Mouse (Mus musculus) ES-Bruce4 (cell line): ENCODE measurements around the gene Smg9. TPM values are rescaled to one million over a fixed set of nuclear protein-coding genes. Genes with fewer than 3 reads are reported as not detected.

Source experiments
- H3K27ac ChIP-seq: 2 replicates; pipeline ENCODE4 v1.5.1; 2012; ENCODE audit warnings: low read length, inconsistent platforms; ENCODE audit not compliant: insufficient read depth
- H3K27me3 ChIP-seq: 2 replicates; pipeline ENCODE4 v1.6.1; 2012; ENCODE audit warnings: mild to moderate bottlenecking, low read length, inconsistent platforms; ENCODE audit not compliant: control insufficient read depth, poor library complexity, insufficient read depth, severe bottlenecking
- H3K36me3 ChIP-seq: 2 replicates; pipeline ENCODE4 v1.6.1; 2012; ENCODE audit warnings: inconsistent platforms, mild to moderate bottlenecking, low read length, moderate library complexity; ENCODE audit not compliant: control insufficient read depth, poor library complexity, insufficient read depth, severe bottlenecking
- H3K4me1 ChIP-seq: one replicate; pipeline ENCODE4 v1.8.1; 2011; ENCODE audit warnings: low read length; ENCODE audit not compliant: control insufficient read depth, insufficient read depth
- H3K4me3 ChIP-seq: 2 replicates; pipeline ENCODE4 v1.5.1; 2011; ENCODE audit warnings: low read depth, mild to moderate bottlenecking, low read length
- H3K9ac ChIP-seq: 2 replicates; pipeline ENCODE4 v1.6.1; 2012; ENCODE audit warnings: low read depth, mild to moderate bottlenecking, inconsistent platforms; ENCODE audit not compliant: poor library complexity, severe bottlenecking
- H3K9me3 ChIP-seq: replicated peaks from 2 replicates; pipeline ENCODE4 v1.6.1; 2012; ENCODE audit warnings: mild to moderate bottlenecking, low read length, inconsistent platforms; ENCODE audit not compliant: control insufficient read depth, poor library complexity, insufficient read depth, severe bottlenecking
- CTCF ChIP-seq: IDR thresholded peaks from one replicate; pipeline ENCODE4 v1.8.1; 2011; ENCODE audit warnings: low read depth, low read length
- EP300 ChIP-seq: IDR thresholded peaks from 2 replicates; pipeline ENCODE4 v1.6.1; 2011; ENCODE audit warnings: low read depth, low read length; ENCODE audit not compliant: insufficient read depth
- POLR2A ChIP-seq: IDR thresholded peaks from one replicate; pipeline ENCODE4 v1.8.1; 2011; ENCODE audit warnings: low read length; ENCODE audit not compliant: insufficient read depth
- polyA plus RNA-seq: library from polyadenylated mRNA; stranded (reverse); fragments of >200 nt; gene quantifications from 2 replicates; pipeline ENCODE4 v1.2.4, GENCODE M21; 2011; ENCODE audit warnings: low read depth; ENCODE audit not compliant: missing spikeins, insufficient read depth, insufficient read length

The Smg9 gene
- polyA plus RNA-seq, 1 experiment, result 25.5 TPM

DNA sequence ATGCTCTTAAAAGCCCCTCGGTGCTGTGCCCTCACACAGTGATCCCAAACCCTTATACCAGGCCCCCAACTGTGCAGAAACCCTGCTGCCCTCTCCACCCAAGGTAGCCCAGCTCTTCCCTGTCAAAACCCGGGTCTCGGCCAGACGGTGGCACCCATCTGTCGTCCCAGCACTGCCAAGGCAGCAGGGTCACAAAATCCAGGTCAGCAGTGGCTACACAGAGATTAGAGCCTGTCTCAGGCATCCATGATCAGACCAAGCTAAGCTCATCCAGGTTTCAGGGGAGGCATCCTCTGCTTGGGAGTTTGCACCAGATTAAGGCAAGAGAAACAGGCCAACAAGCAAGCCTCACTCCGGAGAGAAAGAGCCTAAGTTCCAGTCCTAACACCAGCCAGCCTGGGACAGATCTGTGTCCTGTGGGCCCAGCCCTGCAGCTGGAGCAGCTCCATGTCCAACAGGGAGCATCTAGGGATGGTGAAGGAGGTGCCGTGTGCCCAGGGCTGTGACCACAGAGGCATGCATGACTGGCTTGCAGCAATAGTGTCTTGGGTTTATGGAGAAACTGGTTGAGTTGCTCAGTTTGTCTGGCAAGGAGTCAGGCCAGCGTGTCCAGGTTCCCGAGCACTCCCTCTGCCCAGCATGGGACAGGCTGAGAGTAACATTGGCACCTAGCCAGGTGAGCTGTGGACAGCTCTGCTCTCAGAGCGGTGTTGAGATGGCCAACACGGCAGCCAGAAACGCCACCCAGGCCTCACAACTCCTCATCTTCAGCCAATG, 24.7 kb downstream of the Smg9 start:
- no peaks in the 10 kb centered on the region for H3K4me1 ChIP-seq
- no peak overlapping the region for H3K4me3 ChIP-seq
- no peaks in the 10 kb centered on the region for H3K27me3 ChIP-seq
- no peak overlapping the region for H3K27ac ChIP-seq
- H3K36me3 ChIP-seq, result 0 out of 2 replicates have a peak, but pooled peaks cover 3% of the 10 kb centered on the region
- no peak for TF ChIP-seq POLR2A
- TF ChIP-seq EP300, result no peak
- TF ChIP-seq CTCF, result no peak
- H3K9ac ChIP-seq, result no peak overlapping the region
- H3K9me3 ChIP-seq, result no peaks in the 10 kb centered on the region

DNA sequence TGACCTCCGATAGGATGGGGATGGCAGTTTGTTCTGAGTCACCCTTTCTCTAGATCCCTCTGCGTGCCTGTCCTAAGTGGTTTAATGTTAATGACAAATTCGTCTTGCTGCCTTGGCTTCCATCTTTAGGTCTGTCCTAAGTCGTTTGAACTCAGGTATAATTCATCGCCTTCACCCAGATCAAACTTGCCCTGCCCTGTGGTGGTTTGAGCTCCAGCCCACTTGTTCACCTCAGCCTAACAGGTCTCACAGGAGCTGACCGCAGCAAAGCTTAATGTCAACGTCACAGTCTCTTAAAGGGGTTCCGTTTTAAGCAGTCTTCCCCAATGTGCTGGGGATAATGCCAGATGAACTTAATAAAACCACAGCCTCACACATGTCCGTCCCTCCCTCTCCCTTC, 26.5 kb downstream of the Smg9 start:
- H3K27ac ChIP-seq, result no peak overlapping the region
- H3K27me3 ChIP-seq, result no peaks in the 10 kb centered on the region
- no peaks in the 10 kb centered on the region for H3K4me1 ChIP-seq
- no peak overlapping the region for H3K9ac ChIP-seq
- 0 out of 2 replicates have a peak, but pooled peaks cover 3% of the 10 kb centered on the region for H3K36me3 ChIP-seq
- no peak for TF ChIP-seq EP300
- no peak for TF ChIP-seq CTCF
- no peak for TF ChIP-seq POLR2A
- H3K4me3 ChIP-seq, result no peak overlapping the region
- no peaks in the 10 kb centered on the region for H3K9me3 ChIP-seq

DNA sequence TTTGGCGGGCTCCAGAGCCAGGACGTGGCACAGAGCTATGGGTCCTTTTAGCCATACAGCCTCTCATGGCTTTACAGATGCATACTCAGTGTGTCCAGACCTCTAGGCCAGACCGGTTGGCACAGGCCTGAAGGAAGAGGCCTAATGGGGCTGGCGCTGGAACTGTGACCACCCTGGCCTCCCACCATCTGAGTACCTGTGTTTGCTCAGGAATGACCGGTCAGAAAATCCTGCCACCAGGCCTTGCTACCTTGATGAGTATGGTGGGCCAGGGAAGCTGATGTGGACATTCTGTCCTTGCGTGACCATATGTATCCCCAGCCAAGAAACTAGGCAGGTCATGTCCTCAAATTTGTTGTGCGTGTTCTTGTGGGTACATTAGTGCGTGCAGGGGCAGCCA, 27.7 kb downstream of the Smg9 start:
- Histone ChIP-seq H3K9ac (no peak overlapping the region), H3K27me3 (no peaks in the 10 kb centered on the region), H3K9me3 (no peaks in the 10 kb centered on the region), H3K4me3 (no peak overlapping the region), H3K27ac (no peak overlapping the region), H3K36me3 (no peaks in the 10 kb centered on the region), H3K4me1 (no peaks in the 10 kb centered on the region)
- TF ChIP-seq CTCF (no peak), POLR2A (no peak), EP300 (no peak)

DNA sequence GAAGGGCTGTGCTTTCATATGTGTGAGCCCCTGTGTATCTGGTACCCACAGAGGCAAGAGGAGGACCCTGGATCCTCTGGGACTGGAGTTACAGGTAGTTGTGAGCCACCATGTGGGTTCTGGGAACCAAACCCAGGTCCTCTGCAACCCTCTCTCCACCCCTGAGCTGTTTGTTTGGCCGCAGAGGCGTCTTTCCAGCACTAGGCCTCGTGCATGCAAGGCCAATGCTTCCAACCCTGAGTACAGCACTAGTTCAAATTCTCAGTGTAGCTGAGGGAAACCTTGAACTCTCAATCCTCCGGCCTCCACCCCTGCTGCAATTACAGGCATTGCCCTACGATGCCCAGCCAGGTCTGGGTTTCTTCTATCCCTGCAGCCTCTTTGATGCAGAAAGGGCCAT, 29.3 kb downstream of the Smg9 start:
- no peaks in the 10 kb centered on the region for H3K36me3 ChIP-seq
- H3K27ac ChIP-seq, result no peak overlapping the region
- H3K9me3 ChIP-seq, result no peaks in the 10 kb centered on the region
- no peak overlapping the region for H3K4me3 ChIP-seq
- TF ChIP-seq POLR2A (no peak), EP300 (no peak), CTCF (no peak)
- H3K27me3 ChIP-seq, result no peaks in the 10 kb centered on the region
- H3K4me1 ChIP-seq, result no peaks in the 10 kb centered on the region
- H3K9ac ChIP-seq, result no peak overlapping the region

DNA sequence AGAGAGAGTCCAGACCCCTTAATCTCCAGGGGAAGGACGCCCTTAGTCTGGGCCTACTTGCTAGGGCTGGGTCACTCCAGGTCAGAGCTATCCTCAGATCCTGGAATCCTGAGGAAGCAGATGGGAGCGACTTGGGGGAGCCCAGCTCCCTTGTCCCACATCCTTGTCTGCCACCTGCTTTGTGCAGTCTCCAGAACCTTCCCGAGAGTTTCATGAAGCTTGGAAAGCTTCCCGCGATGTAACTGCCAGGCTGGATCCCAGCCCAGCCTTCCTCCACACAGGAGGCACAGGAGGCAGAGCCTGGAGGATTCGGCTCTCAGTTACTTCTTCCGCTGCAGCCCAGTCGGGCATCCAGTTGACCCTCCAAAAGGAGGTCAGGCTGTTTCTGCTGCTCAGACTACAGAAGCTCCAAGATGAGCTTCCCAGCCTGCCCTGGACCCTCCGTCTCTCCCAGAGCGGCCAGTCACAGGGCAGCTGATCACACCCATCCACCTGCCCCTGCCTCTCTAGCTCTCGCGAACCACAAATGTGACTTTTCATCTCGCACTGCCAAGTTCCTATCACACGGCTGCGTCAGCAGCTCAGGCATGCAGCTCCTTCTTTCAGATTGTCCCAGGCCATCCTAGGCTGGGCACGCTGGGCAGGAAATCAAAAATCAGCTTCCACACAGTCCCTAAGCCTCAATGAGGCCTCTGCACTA, 30.1 kb downstream of the Smg9 start:
- Histone ChIP-seq H3K27me3 (no peaks in the 10 kb centered on the region), H3K27ac (no peak overlapping the region), H3K9ac (no peak overlapping the region)

More for the DNA sequence above, 30.1 kb downstream of the Smg9 start:
- Histone ChIP-seq H3K9me3 (no peaks in the 10 kb centered on the region), H3K36me3 (no peaks in the 10 kb centered on the region), H3K4me1 (no peaks in the 10 kb centered on the region), H3K4me3 (no peak overlapping the region)
- TF ChIP-seq CTCF, result no peak
- TF ChIP-seq EP300, result no peak
- no peak for TF ChIP-seq POLR2A
